Mouse (Mus musculus) heart, postnatal 4 days (tissue): ENCODE data around the gene Nfia. TPM values are rescaled to one million over a fixed set of nuclear protein-coding genes. Genes with fewer than 3 reads are reported as not detected.

Experiments used
- DNase-seq: peaks from one replicate; pipeline ENCODE4 v3.0.0; 2021
- total RNA-seq, 2 experiments: library from RNA; stranded (reverse); gene quantifications; 2 replicates each; pipeline ENCODE4 v1.2.3; 2021

The Nfia gene
- total RNA-seq, 2 experiments from 2014 or later, result 206 to 217 TPM

GRCm38 (mm10) chr4:98063280-98063679 lies 290.7 kb downstream of the Nfia start:
- no peak for DNase-seq

GRCm38 (mm10) chr4:98076106-98076505 lies 303.6 kb downstream of the Nfia start:
- no peak for DNase-seq

- no peak for DNase-seq
Measured at GRCm38 (mm10) chr4:98076624-98077023, 304.1 kb downstream of the Nfia start.

GRCm38 (mm10) chr4:98080586-98080985 lies 308.1 kb downstream of the Nfia start:
- DNase-seq, result no peak

- no peak for DNase-seq
Measured at GRCm38 (mm10) chr4:98081962-98082361, 309.4 kb downstream of the Nfia start.

GRCm38 (mm10) chr4:98082512-98082911 lies 310.0 kb downstream of the Nfia start:
- no peak for DNase-seq

- no peak for DNase-seq
Measured at GRCm38 (mm10) chr4:98085060-98085459, 312.5 kb downstream of the Nfia start.

- no peak for DNase-seq
Measured at GRCm38 (mm10) chr4:98086976-98087375, 314.4 kb downstream of the Nfia start.

GRCm38 (mm10) chr4:98089985-98090384 lies 317.5 kb downstream of the Nfia start:
- DNase-seq, result no peak

GRCm38 (mm10) chr4:98090586-98090985 lies 318.1 kb downstream of the Nfia start:
- no peak for DNase-seq

GRCm38 (mm10) chr4:98091368-98091827 lies 318.9 kb downstream of the Nfia start:
- DNase-seq, result peak; percentile 66

GRCm38 (mm10) chr4:98091901-98092472 lies 319.5 kb downstream of the Nfia start:
- no peak for DNase-seq

GRCm38 (mm10) chr4:98094112-98094805 lies 321.7 kb downstream of the Nfia start:
- no peak for DNase-seq

GRCm38 (mm10) chr4:98095060-98095459 lies 322.5 kb downstream of the Nfia start:
- no peak for DNase-seq

- DNase-seq, result no peak
Measured at GRCm38 (mm10) chr4:98097013-98097566, 324.6 kb downstream of the Nfia start.

- DNase-seq, result no peak
Measured at GRCm38 (mm10) chr4:98098663-98099062, 326.1 kb downstream of the Nfia start.

- no peak for DNase-seq
Measured at GRCm38 (mm10) chr4:98099433-98099832, 326.9 kb downstream of the Nfia start.

GRCm38 (mm10) chr4:98101153-98102096 lies 328.9 kb downstream of the Nfia start:
- DNase-seq, result peak; percentile 42

GRCm38 (mm10) chr4:98102625-98103336 lies 330.2 kb downstream of the Nfia start:
- no peak for DNase-seq

- no peak for DNase-seq
Measured at GRCm38 (mm10) chr4:98103337-98103666, 330.8 kb downstream of the Nfia start.

- DNase-seq, result peak; percentile 61
Measured at GRCm38 (mm10) chr4:98104161-98104560, 331.6 kb downstream of the Nfia start.
